Mouse (Mus musculus) liver, embryonic 11.5 days (tissue): Measurements from ENCODE around the gene Clybl. TPM values are rescaled to one million over a fixed set of nuclear protein-coding genes. Genes with fewer than 3 reads are reported as not detected.

Experiments used
- ATAC-seq: fragments of 200-750 bp; cut with Nextera tagmentation; replicated peaks from 2 replicates; pipeline ENCODE4 v1.8.0; 2017; ENCODE audit warnings: moderate number of reproducible peaks, mild to moderate bottlenecking, moderate TSS enrichment, moderate library complexity; ENCODE audit not compliant: low FRiP score
- DNase-seq: peaks from one replicate; pipeline ENCODE4 v3.0.0-alpha.2; 2017; ENCODE audit warnings: low spot score
- H3K27ac ChIP-seq: fragments of 300-500 bp; sonication (generic); 2 replicates; pipeline ENCODE4 v1.5.1; 2014; ENCODE audit warnings: mild to moderate bottlenecking, low read depth, low read length, control low read depth
- H3K27me3 ChIP-seq: fragments of 300-500 bp; sonication (generic); replicated peaks from 2 replicates; pipeline ENCODE4 v1.6.1; 2014; ENCODE audit warnings: low read length, mixed read lengths; ENCODE audit not compliant: control insufficient read depth, insufficient read depth
- H3K36me3 ChIP-seq: fragments of 300-500 bp; sonication (generic); 2 replicates; pipeline ENCODE4 v1.6.1; 2014; ENCODE audit warnings: mild to moderate bottlenecking, low read length, moderate library complexity, mixed read lengths; ENCODE audit not compliant: control insufficient read depth, insufficient read depth
- H3K4me1 ChIP-seq: fragments of 300-500 bp; sonication (generic); replicated peaks from 2 replicates; pipeline ENCODE4 v1.6.1; 2014; ENCODE audit warnings: low read length, mixed read lengths; ENCODE audit not compliant: control insufficient read depth, insufficient read depth
- H3K4me2 ChIP-seq: fragments of 300-500 bp; sonication (generic); 2 replicates; pipeline ENCODE4 v1.6.1; 2014; ENCODE audit warnings: mild to moderate bottlenecking, control low read depth, moderate library complexity
- H3K4me3 ChIP-seq: fragments of 300-500 bp; sonication (generic); 2 replicates; pipeline ENCODE4 v1.5.1; 2014; ENCODE audit warnings: low read depth, low read length, control low read depth
- H3K9ac ChIP-seq: fragments of 300-500 bp; sonication (generic); 2 replicates; pipeline ENCODE4 v1.6.1; 2014; ENCODE audit warnings: low read depth, low read length, control low read depth
- H3K9me3 ChIP-seq: fragments of 300-500 bp; sonication (generic); 2 replicates; pipeline ENCODE4 v1.6.1; 2016; ENCODE audit warnings: low read length, inconsistent platforms, mixed read lengths; ENCODE audit not compliant: control insufficient read depth
- WGBS: fragments of 180-500 bp; shearing (Covaris S2); extraction: QIAGEN DNeasy Blood & Tissue Kit; methylation state at CpG from one replicate; pipeline ENCODE4 v1.1.7; 2014; 5-methylcytosine and 5-hydroxymethylcytosine counted together
- polyA plus RNA-seq: library from polyadenylated mRNA; unstranded; fragments of >200 nt; fragmentation: Nextera tagmentation; extraction: Ambion mirVana; gene quantifications from 2 replicates; pipeline ENCODE4 v1.2.1, GENCODE M21; 2014

The Clybl gene
- polyA plus RNA-seq, 1 experiment from 2014 or later = 44.4 TPM

DNA sequence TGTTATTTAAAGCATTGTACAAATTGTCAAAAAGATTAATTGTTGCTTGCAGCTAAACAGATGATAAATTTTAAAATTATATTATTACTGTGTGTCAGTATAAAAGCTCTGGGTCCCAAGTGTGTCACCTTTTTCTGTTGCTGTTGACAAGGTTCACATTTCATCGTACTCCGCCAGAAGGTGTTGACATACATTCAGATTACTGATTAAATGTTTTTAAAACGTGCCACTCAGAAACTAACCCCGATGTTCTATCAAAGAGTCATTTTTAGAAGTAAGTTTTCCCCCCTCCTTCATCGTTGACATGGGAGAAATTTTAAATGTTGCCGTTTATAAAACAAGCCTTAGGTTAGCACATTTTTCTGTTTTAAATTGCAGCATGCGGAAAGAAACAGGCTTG is 83.7 kb downstream of the Clybl start:
- no peaks in the 10 kb centered on the region for H3K27me3 ChIP-seq
- DNase-seq = no peak
- no peaks in the 10 kb centered on the region for H3K9me3 ChIP-seq
- no peaks in the 10 kb centered on the region for H3K4me1 ChIP-seq
- ATAC-seq = no peak
- H3K27ac ChIP-seq = no peak overlapping the region
- H3K9ac ChIP-seq = no peak overlapping the region
- no peak overlapping the region for H3K4me3 ChIP-seq
- no peaks in the 10 kb centered on the region for H3K36me3 ChIP-seq
- WGBS = 76% methylated on average over 7 of the region's 7 CpGs
- no peak overlapping the region for H3K4me2 ChIP-seq

DNA sequence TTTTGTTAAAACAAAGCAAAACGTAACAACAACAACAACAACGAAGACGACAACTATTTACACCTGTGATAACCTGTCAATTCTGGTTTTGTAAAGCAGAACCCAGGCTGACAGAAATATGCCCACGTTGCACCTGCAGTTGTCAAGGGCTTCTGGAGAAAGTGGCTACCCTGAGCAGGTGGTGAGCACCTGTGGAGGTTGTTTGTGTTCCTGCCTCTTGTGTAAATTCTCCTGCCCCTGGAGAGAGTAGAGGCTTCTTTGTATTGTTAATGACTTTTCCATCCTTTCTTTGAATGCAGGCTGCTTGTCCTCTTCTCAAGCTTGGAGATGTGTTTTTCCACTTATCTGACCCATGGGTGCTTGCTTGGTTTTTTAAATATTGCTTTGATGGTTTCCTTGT is 86.1 kb downstream of the Clybl start:
- H3K27ac ChIP-seq = no peak overlapping the region
- no peaks in the 10 kb centered on the region for H3K9me3 ChIP-seq
- DNase-seq (no peak), ATAC-seq (no peak)
- H3K4me2 ChIP-seq = no peak overlapping the region
- H3K4me1 ChIP-seq = no peaks in the 10 kb centered on the region; the same call in 1 of the 2 replicates
- H3K4me3 ChIP-seq = no peak overlapping the region
- H3K36me3 ChIP-seq = no peaks in the 10 kb centered on the region
- no peaks in the 10 kb centered on the region for H3K27me3 ChIP-seq
- H3K9ac ChIP-seq = no peak overlapping the region
- 27% methylated on average over 4 of the region's 4 CpGs for WGBS

DNA sequence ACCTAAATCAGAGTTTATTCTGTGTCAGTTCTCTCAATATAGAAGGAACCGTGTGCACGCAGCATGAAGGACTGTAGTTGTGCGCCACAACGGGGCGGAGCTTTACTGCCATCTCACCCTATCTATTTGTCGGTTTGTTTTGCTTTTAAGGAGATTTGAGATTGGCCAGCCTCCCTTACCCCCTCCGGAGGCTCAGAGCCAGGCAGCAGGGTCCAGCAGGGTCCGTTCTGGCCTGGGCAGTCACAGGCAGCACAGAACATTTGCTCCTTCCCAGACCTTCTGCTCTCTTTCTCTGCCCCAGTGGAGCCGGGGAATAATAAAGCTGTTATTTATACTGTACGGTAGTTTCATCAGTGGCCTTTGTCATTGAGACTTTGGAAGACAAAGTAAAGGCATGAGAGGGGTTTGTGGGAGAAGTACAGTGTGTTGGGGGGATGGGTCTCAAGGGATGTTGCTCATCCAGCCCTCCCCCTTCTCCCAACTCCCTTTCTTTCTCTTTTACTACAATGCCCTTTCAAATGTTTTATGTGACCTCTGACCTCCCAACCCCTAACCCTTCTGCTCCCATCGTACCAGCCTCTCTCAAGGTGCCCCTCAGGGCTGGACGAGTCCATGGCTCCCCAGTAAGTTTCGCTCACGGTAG is 89.7 kb downstream of the Clybl start:
- 43% methylated on average over 14 of the region's 14 CpGs for WGBS
- Histone ChIP-seq H3K4me3 (no peak overlapping the region), H3K4me1 (no peaks in the 10 kb centered on the region; the same call in 1 of the 2 replicates), H3K27me3 (no peaks in the 10 kb centered on the region), H3K9ac (no peak overlapping the region), H3K27ac (no peak overlapping the region), H3K9me3 (no peaks in the 10 kb centered on the region), H3K36me3 (no peaks in the 10 kb centered on the region), H3K4me2 (no peak overlapping the region)
- no peak for DNase-seq
- ATAC-seq = no peak

DNA sequence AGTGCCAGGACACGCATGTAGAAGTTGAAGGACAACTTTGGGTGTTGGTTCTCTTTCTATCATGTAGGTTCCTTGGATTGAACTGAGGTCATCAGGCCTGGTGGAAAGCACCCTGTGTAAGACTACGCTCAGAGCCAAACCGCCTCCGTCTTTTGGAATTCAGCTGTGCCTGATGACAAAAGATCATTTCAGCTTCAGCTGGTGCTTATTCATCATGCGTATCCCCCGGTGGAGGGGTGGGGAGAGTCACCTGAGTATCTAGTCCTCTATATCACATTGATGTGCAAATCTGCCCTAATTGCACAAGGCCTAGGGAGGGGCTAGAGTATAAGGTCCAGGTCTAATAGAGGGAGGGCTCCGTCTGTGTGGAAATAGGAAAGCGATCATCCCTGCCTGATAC is 95.6 kb downstream of the Clybl start:
- no peak for ATAC-seq

DNA sequence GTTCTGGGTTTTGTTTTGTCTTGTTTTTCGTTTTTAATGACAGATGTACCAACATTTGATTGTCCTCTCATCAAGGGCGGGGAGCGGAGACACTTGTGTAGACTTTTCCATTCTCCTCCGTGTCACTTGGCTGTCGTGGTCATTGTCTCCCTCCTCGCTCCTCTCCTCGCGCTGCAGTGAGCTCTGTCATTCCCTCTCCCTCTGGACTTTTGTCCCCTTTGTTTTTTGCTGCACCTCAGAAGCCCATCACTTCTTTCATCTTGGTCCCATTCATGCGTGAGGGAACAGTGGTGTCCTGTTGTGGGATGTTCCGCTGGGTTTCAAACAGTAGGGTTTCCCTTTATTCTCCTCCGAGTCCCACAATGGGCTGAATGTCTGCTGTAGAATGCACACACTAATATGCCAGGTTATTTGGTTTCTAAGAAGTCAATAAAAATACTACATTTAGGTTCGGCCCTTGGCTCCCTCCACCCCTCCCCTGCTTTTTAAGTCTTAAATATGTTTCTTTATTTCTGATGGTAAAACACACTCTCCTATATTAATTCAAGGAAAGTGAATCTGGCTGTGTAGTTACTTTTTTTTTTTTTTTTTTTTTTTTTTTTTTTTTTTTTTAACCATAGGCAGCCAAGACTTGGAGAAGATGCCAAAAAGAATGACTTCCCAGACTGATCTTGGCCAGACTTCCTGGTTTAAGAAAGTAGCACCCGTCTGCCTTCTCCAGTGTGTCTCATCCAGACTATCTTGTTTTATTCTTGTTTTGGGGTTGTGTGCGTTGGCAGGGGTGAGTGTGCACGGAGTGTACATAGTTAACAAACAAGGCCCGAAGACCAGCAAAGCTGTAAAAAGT is 98.2 kb downstream of the Clybl start:
- H3K4me2 ChIP-seq = no peak overlapping the region
- ATAC-seq = no peak
- no peaks in the 10 kb centered on the region for H3K27me3 ChIP-seq
- no peaks in the 10 kb centered on the region for H3K4me1 ChIP-seq
- no peaks in the 10 kb centered on the region for H3K36me3 ChIP-seq
- no peak overlapping the region for H3K9ac ChIP-seq
- H3K4me3 ChIP-seq = no peak overlapping the region
- H3K27ac ChIP-seq = no peak overlapping the region
- 67% methylated on average over 16 of the region's 16 CpGs for WGBS
- no peak for DNase-seq
- H3K9me3 ChIP-seq = no peaks in the 10 kb centered on the region

More for the DNA sequence above, 95.6 kb downstream of the Clybl start:
- H3K4me1 ChIP-seq = no peaks in the 10 kb centered on the region
- H3K9ac ChIP-seq = no peak overlapping the region
- no peaks in the 10 kb centered on the region for H3K36me3 ChIP-seq
- no peak overlapping the region for H3K4me2 ChIP-seq
- DNase-seq = no peak
- 90% methylated on average over 8 of the region's 8 CpGs for WGBS
- H3K4me3 ChIP-seq = no peak overlapping the region
- no peaks in the 10 kb centered on the region for H3K27me3 ChIP-seq
- no peaks in the 10 kb centered on the region for H3K9me3 ChIP-seq
- no peak overlapping the region for H3K27ac ChIP-seq

DNA sequence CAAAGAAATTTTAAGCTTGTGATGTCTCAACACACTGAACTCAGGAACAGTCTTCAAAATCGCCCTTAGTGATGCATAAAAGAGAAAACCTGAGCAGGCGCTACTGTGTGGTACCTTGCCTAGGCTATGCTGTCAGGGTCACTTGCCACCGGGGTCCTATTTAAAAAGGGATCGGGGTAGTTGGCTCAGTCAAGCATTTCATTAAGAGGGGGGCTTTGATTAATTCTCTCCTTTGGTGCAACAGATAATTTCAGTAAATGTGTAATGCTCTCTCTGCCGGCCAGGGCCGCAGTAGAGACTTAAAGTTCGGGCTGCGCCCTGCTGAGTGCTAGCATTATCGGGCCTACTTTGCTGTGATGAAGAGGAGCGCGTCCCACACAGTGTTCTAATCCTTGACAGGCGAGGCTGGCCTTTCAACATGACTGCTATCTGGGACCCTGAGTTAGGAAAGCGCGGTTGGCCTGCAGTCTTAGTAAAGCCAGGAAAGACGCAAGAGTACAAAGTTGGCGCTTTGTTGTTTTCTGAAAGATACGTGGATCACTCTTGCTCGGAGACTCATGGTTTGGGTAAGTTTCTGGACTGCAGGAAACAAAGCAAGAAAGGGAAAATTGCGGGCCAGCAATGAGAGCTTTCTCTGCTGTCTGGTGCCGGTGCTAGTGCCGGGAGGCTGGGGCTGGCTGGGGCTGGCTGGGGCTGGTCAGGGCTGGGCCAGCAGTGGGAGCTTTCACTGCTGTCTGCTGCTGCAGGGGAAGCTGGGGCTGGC is 99.0 kb downstream of the Clybl start:
- ATAC-seq (no peak), DNase-seq (no peak)
- Histone ChIP-seq H3K4me2 (peak overlapping the region; percentile 7; the same call in 1 of the 2 replicates), H3K9ac (no peak overlapping the region), H3K4me3 (no peak overlapping the region), H3K4me1 (no peaks in the 10 kb centered on the region), H3K27ac (no peak overlapping the region), H3K36me3 (no peaks in the 10 kb centered on the region), H3K9me3 (no peaks in the 10 kb centered on the region), H3K27me3 (no peaks in the 10 kb centered on the region)
- WGBS = 39% methylated on average over 21 of the region's 21 CpGs

DNA sequence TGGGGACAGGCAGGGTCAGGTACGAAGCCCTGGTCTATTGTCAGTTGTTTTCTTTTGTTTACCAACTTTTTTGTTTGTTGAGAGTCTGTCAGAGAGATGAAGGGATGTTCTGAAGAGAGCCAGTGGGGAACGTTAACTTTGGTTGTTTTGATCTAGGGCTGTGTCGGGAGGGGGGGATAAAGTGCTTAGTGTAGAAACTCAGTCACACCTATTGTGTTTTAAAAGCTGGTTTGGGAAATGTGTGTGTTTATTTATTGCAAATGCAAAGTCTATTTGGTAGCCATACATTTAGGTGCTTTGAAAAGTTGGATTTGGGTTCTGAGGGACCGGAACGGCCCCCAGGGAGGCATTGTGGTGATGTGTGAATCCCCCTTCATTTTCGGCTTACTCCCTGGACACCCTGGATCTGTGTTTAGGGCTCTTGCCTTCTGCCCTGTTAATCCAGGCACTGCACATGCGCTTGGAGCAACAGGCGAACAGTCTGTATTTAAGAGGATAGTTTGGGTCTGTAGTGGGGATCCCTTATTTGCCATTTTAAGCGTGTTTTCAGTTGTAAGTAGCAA is 99.6 kb downstream of the Clybl start:
- Histone ChIP-seq H3K4me2 (no peak overlapping the region), H3K9ac (no peak overlapping the region), H3K9me3 (no peaks in the 10 kb centered on the region), H3K27me3 (no peaks in the 10 kb centered on the region), H3K4me3 (no peak overlapping the region), H3K36me3 (no peaks in the 10 kb centered on the region), H3K27ac (no peak overlapping the region), H3K4me1 (no peaks in the 10 kb centered on the region)
- 57% methylated on average over 9 of the region's 9 CpGs for WGBS
- DNase-seq (no peak), ATAC-seq (no peak)

DNA sequence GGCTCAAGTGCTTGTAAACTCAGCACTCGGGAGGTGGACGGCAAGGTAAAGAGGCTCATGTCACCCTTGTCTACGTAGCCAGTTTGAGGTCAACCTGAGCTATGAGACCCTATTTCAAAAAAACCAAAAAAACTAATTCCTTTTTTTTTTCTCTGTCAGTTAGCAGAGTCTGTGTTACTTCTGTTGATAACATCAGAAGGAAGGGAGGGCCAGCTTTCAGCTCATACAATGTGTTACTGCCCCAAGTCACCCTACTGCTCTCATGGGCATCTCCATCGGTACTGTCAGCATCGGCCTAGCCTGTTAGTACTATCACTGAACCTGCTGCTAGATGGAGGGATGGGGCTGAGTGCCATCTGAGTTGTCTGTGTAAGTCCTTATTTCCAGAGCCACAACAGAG is 102.5 kb downstream of the Clybl start:
- H3K4me2 ChIP-seq = no peak overlapping the region
- H3K4me3 ChIP-seq = no peak overlapping the region
- WGBS = 87% methylated on average over 5 of the region's 5 CpGs
- H3K36me3 ChIP-seq = no peaks in the 10 kb centered on the region
- no peak overlapping the region for H3K9ac ChIP-seq
- no peak for DNase-seq
- no peak for ATAC-seq
- H3K4me1 ChIP-seq = no peaks in the 10 kb centered on the region; the same call in 1 of the 2 replicates
- H3K9me3 ChIP-seq = no peaks in the 10 kb centered on the region
- no peak overlapping the region for H3K27ac ChIP-seq
- H3K27me3 ChIP-seq = no peaks in the 10 kb centered on the region
